ENCODE assay signal across 25 mouse cellular contexts in genomic region chr3:63341481-63341880, GRCm38 (mm10).
DNase-seq lines count a peak whose midpoint lies in the region; ATAC-seq and TF ChIP-seq lines count a peak whose summit lies in the region.
"Had no signal": no experiment of that assay in that cellular context is flagged by ENCODE, and none has a peak within 500 bp of the region (broad histone marks: within the 10 kb centered on the region; RNA-seq: fewer than 3 reads in every experiment).

No protein-coding gene starts in this region.

- no peak overlapping the region for H3K4me2 ChIP-seq in heart, embryonic 11.5 days
- no peak overlapping the region for H3K4me2 ChIP-seq in lung, embryonic 14.5 days
- H3K4me2 ChIP-seq in myocyte (ENCODE audit: low read depth), result no peak overlapping the region
- H3K4me2 ChIP-seq: embryonic facial prominence, embryonic 13.5 days; forebrain, embryonic 12.5 days; hindbrain, embryonic 12.5 days; hindbrain, embryonic 15.5 days had no signal

- no peak overlapping the region for H3K27ac ChIP-seq in heart, embryonic 11.5 days (ENCODE audit: low read depth, low read length)
- H3K27ac ChIP-seq in lung, embryonic 14.5 days (ENCODE audit: low read depth), result no peak overlapping the region
- H3K27ac ChIP-seq: embryonic facial prominence, embryonic 10.5 days; embryonic facial prominence, embryonic 13.5 days; forebrain, embryonic 12.5 days; heart, adult 2 months; heart, embryonic 10.5 days; hindbrain, embryonic 12.5 days; hindbrain, embryonic 15.5 days had no signal

- H3K27me3 ChIP-seq in heart, embryonic 11.5 days (ENCODE audit: control insufficient read depth, insufficient read depth, low read length), result no peaks in the 10 kb centered on the region
- no peaks in the 10 kb centered on the region for H3K27me3 ChIP-seq in lung, embryonic 14.5 days (ENCODE audit: insufficient read depth, low read length)
- no peaks in the 10 kb centered on the region for H3K27me3 ChIP-seq in myocyte (ENCODE audit: control insufficient read depth, insufficient read depth, insufficient read length)
- H3K27me3 ChIP-seq: embryonic facial prominence, embryonic 13.5 days; forebrain, embryonic 12.5 days; hindbrain, embryonic 12.5 days; hindbrain, embryonic 15.5 days had no signal

- H3K36me3 ChIP-seq in heart, embryonic 11.5 days (ENCODE audit: control insufficient read depth, insufficient read depth, low read length), result no peaks in the 10 kb centered on the region
- no peaks in the 10 kb centered on the region for H3K36me3 ChIP-seq in lung, embryonic 14.5 days (ENCODE audit: insufficient read depth)
- no peaks in the 10 kb centered on the region for H3K36me3 ChIP-seq in myocyte (ENCODE audit: control insufficient read depth, insufficient read depth)
- H3K36me3 ChIP-seq: embryonic facial prominence, embryonic 10.5 days; forebrain, embryonic 12.5 days; heart, embryonic 10.5 days; hindbrain, embryonic 12.5 days; hindbrain, embryonic 15.5 days had no signal

- no peak overlapping the region for H3K9ac ChIP-seq in heart, embryonic 11.5 days (ENCODE audit: low read depth, low read length)
- no peak overlapping the region for H3K9ac ChIP-seq in lung, embryonic 14.5 days
- H3K9ac ChIP-seq: embryonic facial prominence, embryonic 13.5 days; forebrain, embryonic 12.5 days; hindbrain, embryonic 12.5 days; hindbrain, embryonic 15.5 days had no signal

- no peak for ATAC-seq in heart, embryonic 11.5 days (replicated peaks; ENCODE audit: insufficient number of reproducible peaks, low FRiP score, low TSS enrichment)
- no peak for ATAC-seq in lung, embryonic 14.5 days (ENCODE audit: insufficient read depth)
- ATAC-seq: activated CD4-positive, CD25-positive, alpha-beta regulatory T cell, adult 4 months; forebrain, embryonic 16.5 days had no signal

- DNase-seq in heart, adult 18-20 months, result peak; percentile 7 to 32
- peak; percentile 41 for DNase-seq in lung, embryonic 14.5 days
- DNase-seq in lung, postnatal 4 days, result no peak
- DNase-seq in lung, postnatal 14 days, result peak; percentile 12
- DNase-seq in frontal cortex, postnatal 14 days (ENCODE audit: low spot score in 2 of 2), result no peak
- DNase-seq: adrenal gland, adult 8-10 months; adrenal gland, postnatal 25 days; cerebellum, adult 11-12 months; cerebellum, adult 8-10 months; cerebellum, postnatal 10 days; cerebellum, postnatal 36 days; embryo, embryonic 11 days; gastrocnemius, postnatal 25 days; heart, adult 2 months had no signal

- no peak for TF ChIP-seq POLR2A in myocyte (IDR thresholded peaks at IDR 0.05; ENCODE audit: insufficient read length, low read depth)

- 90% methylated on average over 4 of the region's 4 CpGs for WGBS in heart, embryonic 11.5 days (ENCODE audit: insufficient replicate concordance)
- WGBS in lung, embryonic 14.5 days, result 83% methylated on average over 4 of the region's 4 CpGs

- H3K9me3 ChIP-seq in heart, embryonic 11.5 days (replicated peaks; ENCODE audit: control insufficient read depth, low read length), result no peaks in the 10 kb centered on the region
- no peaks in the 10 kb centered on the region for H3K9me3 ChIP-seq in lung, embryonic 14.5 days (ENCODE audit: low read depth, low read length)
- H3K9me3 ChIP-seq: embryonic facial prominence, embryonic 10.5 days; embryonic facial prominence, embryonic 13.5 days; forebrain, embryonic 12.5 days; heart, embryonic 10.5 days; hindbrain, embryonic 12.5 days; hindbrain, embryonic 15.5 days had no signal

- H3K4me1 ChIP-seq in heart, embryonic 11.5 days (ENCODE audit: control insufficient read depth, insufficient read depth, low read length), result no peaks in the 10 kb centered on the region
- H3K4me1 ChIP-seq in lung, embryonic 14.5 days (ENCODE audit: insufficient read depth), result no peaks in the 10 kb centered on the region
- H3K4me1 ChIP-seq: embryonic facial prominence, embryonic 10.5 days; embryonic facial prominence, embryonic 13.5 days; forebrain, embryonic 12.5 days; heart, embryonic 10.5 days; hindbrain, embryonic 12.5 days; hindbrain, embryonic 15.5 days had no signal

- H3K4me3 ChIP-seq in heart, embryonic 11.5 days (ENCODE audit: low read depth, low read length), result no peak overlapping the region
- no peak overlapping the region for H3K4me3 ChIP-seq in lung, embryonic 14.5 days (ENCODE audit: low read depth, low read length)
- H3K4me3 ChIP-seq in myocyte, result no peak overlapping the region
- H3K4me3 ChIP-seq: embryonic facial prominence, embryonic 10.5 days; embryonic facial prominence, embryonic 13.5 days; erythroblast, embryonic 14.5 days; forebrain, embryonic 12.5 days; heart, adult 2 months; heart, embryonic 10.5 days; hindbrain, embryonic 12.5 days; hindbrain, embryonic 15.5 days had no signal

- H3ac ChIP-seq in myocyte (ENCODE audit: control insufficient read depth, insufficient read length), result no peak overlapping the region

- H3K79me2 ChIP-seq in myocyte (ENCODE audit: control insufficient read depth, insufficient read depth), result no peaks in the 10 kb centered on the region

- no peak for TF ChIP-seq CTCF in lung, embryonic 14.5 days (IDR thresholded peaks at IDR 0.05; ENCODE audit: low read depth)

TF ChIP-seq in myocyte, 11 proteins besides CTCF, POLR2A, EP300 and RAD21:
- TF ChIP-seq CEBPB (IDR thresholded peaks at IDR 0.05; ENCODE audit: insufficient read depth, poor library complexity, severe bottlenecking) (peak; percentile 91), MYOD1 (IDR thresholded peaks at IDR 0.05; ENCODE audit: control insufficient read depth in 1 of 3, insufficient read length in 2 of 3, low read depth in 2 of 3) (no peak)

Comparison
In these comparisons a context has a peak if more than half of its experiments do, and no peak if none do; other contexts are left out.
1. DNase-seq: peak in heart, adult 18-20 months (2 of 2), lung, embryonic 14.5 days (single experiment) and lung, postnatal 14 days (single experiment); none in lung, postnatal 4 days (0 of 2) and frontal cortex, postnatal 14 days (0 of 2).